ENCODE assay signal across 13 mouse cellular contexts in genomic region chr13:54556796-54557195, GRCm38 (mm10). TPM values are rescaled to one million over a fixed set of nuclear protein-coding genes. Genes with fewer than 3 reads are reported as not detected.
DNase-seq lines count a peak whose midpoint lies in the region; ATAC-seq and TF ChIP-seq lines count a peak whose summit lies in the region.
"Had no signal": no experiment of that assay in that cellular context is flagged by ENCODE, and none has a peak within 500 bp of the region (broad histone marks: within the 10 kb centered on the region; RNA-seq: fewer than 3 reads in every experiment).

No protein-coding gene starts in this region.

- ATAC-seq in kidney, embryonic 16.5 days (ENCODE audit: low FRiP score, low TSS enrichment): no peak
- no peak for ATAC-seq in megakaryocyte-erythroid progenitor cell, adult 5-6 weeks (replicated peaks; ENCODE audit: low FRiP score, low TSS enrichment, poor library complexity, severe bottlenecking)
- no peak for ATAC-seq in erythroid progenitor cell, adult 5-6 weeks (replicated peaks; ENCODE audit: low FRiP score, poor library complexity, severe bottlenecking)
- ATAC-seq: forebrain, embryonic 13.5 days had no signal

- peak; percentile 73 for DNase-seq in adrenal gland, postnatal 10 days
- no peak for DNase-seq in adrenal gland, adult 18-20 months (ENCODE audit: low spot score in 2 of 2)
- peak; percentile 87 for DNase-seq in kidney, adult 2 months
- peak; percentile 94 for DNase-seq in cerebellum, adult 8-10 months
- DNase-seq in heart, postnatal 4 days: peak; percentile 59
- DNase-seq: thymus, adult 18-20 months had no signal

- H3K36me3 ChIP-seq in kidney, adult 2 months (ENCODE audit: control insufficient read depth, insufficient read depth, low read length): peaks cover 28% of the 10 kb centered on the region
- H3K36me3 ChIP-seq in kidney, embryonic 16.5 days (ENCODE audit: insufficient read depth, low read length): peaks cover 78% of the 10 kb centered on the region

- no peak for TF ChIP-seq POLR2A in kidney, adult 2 months (IDR thresholded peaks at IDR 0.05; ENCODE audit: low read depth, low read length)

- peaks cover 39% of the 10 kb centered on the region for H3K4me1 ChIP-seq in kidney, adult 2 months (ENCODE audit: control insufficient read depth, insufficient read depth, low read length)
- H3K4me1 ChIP-seq in kidney, embryonic 16.5 days (ENCODE audit: insufficient read depth, low read length): no peaks in the 10 kb centered on the region
- H3K4me1 ChIP-seq: embryonic facial prominence, embryonic 10.5 days; forebrain, embryonic 13.5 days; midbrain, embryonic 10.5 days; neural tube, embryonic 13.5 days had no signal

- TF ChIP-seq CTCF in kidney, adult 2 months (conservative IDR thresholded peaks at IDR 0.05; ENCODE audit: insufficient read depth, insufficient read length, low read depth, low read length): no peak

- no peaks in the 10 kb centered on the region for H3K9me3 ChIP-seq in kidney, embryonic 16.5 days (ENCODE audit: low read length)
- H3K9me3 ChIP-seq: embryonic facial prominence, embryonic 10.5 days; forebrain, embryonic 13.5 days; midbrain, embryonic 10.5 days; neural tube, embryonic 13.5 days had no signal

- H3K27ac ChIP-seq in kidney, adult 2 months (ENCODE audit: insufficient read depth, low read depth, low read length): no peak overlapping the region
- no peak overlapping the region for H3K27ac ChIP-seq in kidney, embryonic 16.5 days (ENCODE audit: low read length)
- H3K27ac ChIP-seq: embryonic facial prominence, embryonic 10.5 days; forebrain, embryonic 13.5 days; midbrain, embryonic 10.5 days; neural tube, embryonic 13.5 days had no signal

- WGBS in kidney, adult 2 months: 60% methylated on average over 3 of the region's 3 CpGs
- WGBS in kidney, embryonic 16.5 days: 88% methylated on average over 3 of the region's 3 CpGs

- no peak overlapping the region for H3K4me2 ChIP-seq in kidney, embryonic 16.5 days (replicated peaks; ENCODE audit: low read depth, low read length)
- H3K4me2 ChIP-seq: forebrain, embryonic 13.5 days; neural tube, embryonic 13.5 days had no signal

- no peak overlapping the region for H3K9ac ChIP-seq in kidney, embryonic 16.5 days (replicated peaks; ENCODE audit: low read length)
- H3K9ac ChIP-seq: forebrain, embryonic 13.5 days; neural tube, embryonic 13.5 days had no signal

- no peak overlapping the region for H3K4me3 ChIP-seq in kidney, adult 2 months (ENCODE audit: insufficient read depth, low read depth, low read length)
- H3K4me3 ChIP-seq in kidney, embryonic 16.5 days (ENCODE audit: low read length): no peak overlapping the region
- H3K4me3 ChIP-seq: embryonic facial prominence, embryonic 10.5 days; forebrain, embryonic 13.5 days; midbrain, embryonic 10.5 days; neural tube, embryonic 13.5 days had no signal

- H3K27me3 ChIP-seq in kidney, adult 2 months (replicated peaks; ENCODE audit: control insufficient read depth, insufficient read depth, low read length): no peaks in the 10 kb centered on the region
- no peaks in the 10 kb centered on the region for H3K27me3 ChIP-seq in kidney, embryonic 16.5 days (ENCODE audit: insufficient read depth, low read length)
- H3K27me3 ChIP-seq: forebrain, embryonic 13.5 days; neural tube, embryonic 13.5 days had no signal

RNA-seq across cellular contexts. Expression of gene 4833439L19Rik, which starts 8.4 kb away (rescaled TPM):
- 100 to 1,000 TPM; 101 to 104 TPM for total RNA-seq in adrenal gland, postnatal 10 days (2021)
- total RNA-seq in adrenal gland, adult 18-20 months (2021): 100 to 1,000 TPM; 177 to 178 TPM
- polyA plus RNA-seq in kidney, adult 2 months (2012; rRNA removed): 701 and 716 TPM in 2 replicates
- polyA plus RNA-seq in kidney, embryonic 16.5 days (2015; fragmentation: Nextera tagmentation; extraction: Ambion mirVana): 202 and 205 TPM in 2 replicates
- total RNA-seq in heart, postnatal 4 days (2021): 10 to 100 TPM; 83.7 to 87.2 TPM
- total RNA-seq in megakaryocyte-erythroid progenitor cell, adult 5-6 weeks (2014; fragmentation: Nextera tagmentation): 46.8 and 49.8 TPM in 2 replicates
- 17.8 and 35.2 TPM in 2 replicates for total RNA-seq in megakaryocyte-erythroid progenitor cell, adult 5-6 weeks (2017)
- total RNA-seq in erythroid progenitor cell, adult 5-6 weeks (2015; ENCODE audit: low replicate concordance): 37.3 and 55.1 TPM in 2 replicates
- 23.8 and 33.6 TPM in 2 replicates for total RNA-seq in erythroid progenitor cell, adult 5-6 weeks (2017; ENCODE audit: low replicate concordance)

RNA-seq across cellular contexts. Expression of gene Arl10, which starts 18.0 kb away (rescaled TPM):
- total RNA-seq in adrenal gland, postnatal 10 days (2021): 10 to 100 TPM; 27.1 to 31.4 TPM
- total RNA-seq in adrenal gland, adult 18-20 months (2021): 10 to 100 TPM; 40.6 to 45.2 TPM
- 20.1 and 23.3 TPM in 2 replicates for polyA plus RNA-seq in kidney, adult 2 months (2012; rRNA removed)
- polyA plus RNA-seq in kidney, embryonic 16.5 days (2015; fragmentation: Nextera tagmentation; extraction: Ambion mirVana): 31.8 and 37.8 TPM in 2 replicates
- 10 to 100 TPM; 13.3 to 13.7 TPM for total RNA-seq in heart, postnatal 4 days (2021)
- 9.0 and 16.5 TPM in 2 replicates for total RNA-seq in megakaryocyte-erythroid progenitor cell, adult 5-6 weeks (2014; fragmentation: Nextera tagmentation)
- total RNA-seq in megakaryocyte-erythroid progenitor cell, adult 5-6 weeks (2017): not detected in 2 replicates
- total RNA-seq in erythroid progenitor cell, adult 5-6 weeks (2015; ENCODE audit: low replicate concordance): 1.1 TPM in 1 of 2 replicates, not detected in the other
- total RNA-seq in erythroid progenitor cell, adult 5-6 weeks (2017; ENCODE audit: low replicate concordance): not detected in 2 replicates

RNA-seq across cellular contexts. Expression of gene Nop16, which starts 33.1 kb away (rescaled TPM):
- 10 to 100 TPM; 32.4 to 41.0 TPM for total RNA-seq in adrenal gland, postnatal 10 days (2021)
- total RNA-seq in adrenal gland, adult 18-20 months (2021): 10 to 100 TPM; 59.7 to 69.7 TPM
- 13.7 and 19.0 TPM in 2 replicates for polyA plus RNA-seq in kidney, adult 2 months (2012; rRNA removed)
- 97.6 and 106 TPM in 2 replicates for polyA plus RNA-seq in kidney, embryonic 16.5 days (2015; fragmentation: Nextera tagmentation; extraction: Ambion mirVana)
- 10 to 100 TPM; 21.8 to 21.9 TPM for total RNA-seq in heart, postnatal 4 days (2021)
- total RNA-seq in megakaryocyte-erythroid progenitor cell, adult 5-6 weeks (2014; fragmentation: Nextera tagmentation): 57.6 and 76.1 TPM in 2 replicates
- total RNA-seq in megakaryocyte-erythroid progenitor cell, adult 5-6 weeks (2017): 66.3 and 124 TPM in 2 replicates
- total RNA-seq in erythroid progenitor cell, adult 5-6 weeks (2015; ENCODE audit: low replicate concordance): 6.5 and 17.2 TPM in 2 replicates
- total RNA-seq in erythroid progenitor cell, adult 5-6 weeks (2017; ENCODE audit: low replicate concordance): 5.4 and 14.8 TPM in 2 replicates

RNA-seq across cellular contexts. Expression of gene Higd2a, which starts 33.2 kb away (rescaled TPM):
- total RNA-seq in adrenal gland, postnatal 10 days (2021): 100 to 1,000 TPM; 255 to 257 TPM
- 100 to 1,000 TPM; 222 to 239 TPM for total RNA-seq in adrenal gland, adult 18-20 months (2021)
- 365 and 419 TPM in 2 replicates for polyA plus RNA-seq in kidney, adult 2 months (2012; rRNA removed)
- polyA plus RNA-seq in kidney, embryonic 16.5 days (2015; fragmentation: Nextera tagmentation; extraction: Ambion mirVana): 203 and 208 TPM in 2 replicates
- 100 to 1,000 TPM; 224 to 238 TPM for total RNA-seq in heart, postnatal 4 days (2021)
- total RNA-seq in megakaryocyte-erythroid progenitor cell, adult 5-6 weeks (2014; fragmentation: Nextera tagmentation): 101 and 117 TPM in 2 replicates
- total RNA-seq in megakaryocyte-erythroid progenitor cell, adult 5-6 weeks (2017): 24.4 and 40.6 TPM in 2 replicates
- 36.0 and 53.0 TPM in 2 replicates for total RNA-seq in erythroid progenitor cell, adult 5-6 weeks (2015; ENCODE audit: low replicate concordance)
- total RNA-seq in erythroid progenitor cell, adult 5-6 weeks (2017; ENCODE audit: low replicate concordance): 9.2 and 19.0 TPM in 2 replicates

RNA-seq across cellular contexts. Expression of gene Simc1, which starts 53.2 kb away (rescaled TPM):
- 10 to 100 TPM in 1 of 2 experiments, 1 to 10 TPM in 1; 7.5 to 10.2 TPM for total RNA-seq in adrenal gland, postnatal 10 days (2021)
- 10 to 100 TPM; 18.4 to 28.0 TPM for total RNA-seq in adrenal gland, adult 18-20 months (2021)
- 7.5 and 9.1 TPM in 2 replicates for polyA plus RNA-seq in kidney, adult 2 months (2012; rRNA removed)
- polyA plus RNA-seq in kidney, embryonic 16.5 days (2015; fragmentation: Nextera tagmentation; extraction: Ambion mirVana): 11.0 and 14.2 TPM in 2 replicates
- 1 to 10 TPM; 4.7 to 5.4 TPM for total RNA-seq in heart, postnatal 4 days (2021)
- total RNA-seq in megakaryocyte-erythroid progenitor cell, adult 5-6 weeks (2014; fragmentation: Nextera tagmentation): 9.3 and 21.1 TPM in 2 replicates
- total RNA-seq in megakaryocyte-erythroid progenitor cell, adult 5-6 weeks (2017): 7.2 and 9.3 TPM in 2 replicates
- 4.3 and 15.1 TPM in 2 replicates for total RNA-seq in erythroid progenitor cell, adult 5-6 weeks (2015; ENCODE audit: low replicate concordance)
- 2.3 and 8.8 TPM in 2 replicates for total RNA-seq in erythroid progenitor cell, adult 5-6 weeks (2017; ENCODE audit: low replicate concordance)

Comparison
In these comparisons a context has a peak if more than half of its experiments do, and no peak if none do; other contexts are left out.
1. DNase-seq: peak in adrenal gland, postnatal 10 days (single experiment), kidney, adult 2 months (single experiment), cerebellum, adult 8-10 months (single experiment) and heart, postnatal 4 days (single experiment); none in adrenal gland, adult 18-20 months (0 of 2).